Mouse (Mus musculus) testis, adult 2 months (tissue): ENCODE measurements around the gene Gatad2a. TPM values are rescaled to one million over a fixed set of nuclear protein-coding genes. Genes with fewer than 3 reads are reported as not detected.

Experiments
- H3K27ac ChIP-seq: fragments of 200-500 bp; 2 replicates; pipeline ENCODE4 v1.5.1; 2012; ENCODE audit warnings: low read depth, low read length; ENCODE audit not compliant: control insufficient read depth, insufficient read depth
- H3K27me3 ChIP-seq: fragments of 200-500 bp; 2 replicates; pipeline ENCODE4 v1.6.1; 2012; ENCODE audit warnings: mild to moderate bottlenecking, low read length, moderate library complexity; ENCODE audit not compliant: control insufficient read depth, insufficient read depth
- H3K36me3 ChIP-seq: fragments of 200-500 bp; 2 replicates; pipeline ENCODE4 v1.6.1; 2012; ENCODE audit warnings: mild to moderate bottlenecking, low read length; ENCODE audit not compliant: control insufficient read depth, insufficient read depth
- H3K4me1 ChIP-seq: fragments of 200-500 bp; 2 replicates; pipeline ENCODE4 v1.6.1; 2012; ENCODE audit warnings: low read length; ENCODE audit not compliant: control insufficient read depth, insufficient read depth
- H3K4me3 ChIP-seq: fragments of 200-500 bp; 2 replicates; pipeline ENCODE4 v1.5.1; 2012; ENCODE audit warnings: low read depth, mild to moderate bottlenecking, low read length, moderate library complexity, mixed read lengths; ENCODE audit not compliant: control insufficient read depth
- CTCF ChIP-seq: fragments of 200-500 bp; IDR thresholded peaks from 2 replicates; pipeline ENCODE4 v1.5.1; 2012; ENCODE audit warnings: low read depth, mild to moderate bottlenecking, inconsistent platforms, low read length, moderate library complexity; ENCODE audit not compliant: control insufficient read depth, insufficient read depth, insufficient replicate concordance
- POLR2A ChIP-seq: fragments of 200-500 bp; IDR thresholded peaks from 2 replicates; pipeline ENCODE4 v1.6.1; 2012; ENCODE audit warnings: low read depth, mild to moderate bottlenecking, inconsistent platforms, low read length, moderate library complexity; ENCODE audit not compliant: control insufficient read depth
- polyA plus RNA-seq: library from polyadenylated mRNA; depleted of rRNA; stranded (reverse); fragments of >200 nt; gene quantifications from 2 replicates; pipeline ENCODE4 v1.2.3, GENCODE M21; 2012; rRNA removed

Gatad2a gene
- 80.8 and 84.9 TPM in 2 replicates for polyA plus RNA-seq

- Histone ChIP-seq H3K4me1 (peaks cover 5% of the 10 kb centered on the region), H3K27ac (peak within 1 kb of the TSS; percentile 87), H3K27me3 (no peaks in the 10 kb centered on the region), H3K4me3 (peak within 1 kb of the TSS; percentile 90), H3K36me3 (no peaks in the 10 kb centered on the region)
- no peak for TF ChIP-seq CTCF
- peak; percentile 72 for TF ChIP-seq POLR2A
Measured at GRCm38 (mm10) chr8:69995776-69996588, at the start of gene Gatad2a. Gene Gatad2a (minus strand): TSS chr8:69996384.

- peak overlapping the region; percentile 96 for H3K4me3 ChIP-seq
Measured at GRCm38 (mm10) chr8:70043996-70044395, 47.8 kb upstream of the Gatad2a start.

GRCm38 (mm10) chr8:70042583-70043455 lies 46.6 kb upstream of the Gatad2a start, which contains the start of the genes Mau2 and Sugp1:
Gene Mau2 (minus strand): TSS chr8:70042734.
Gene Sugp1 (plus strand): TSS chr8:70042813.
- TF ChIP-seq CTCF (no peak), POLR2A (peak; percentile 95)
- Histone ChIP-seq H3K36me3 (no peaks in the 10 kb centered on the region), H3K4me3 (peak within 1 kb of the TSS; percentile 96), H3K27ac (peak within 1 kb of the TSS; percentile 94), H3K27me3 (no peaks in the 10 kb centered on the region), H3K4me1 (peaks cover 3% of the 10 kb centered on the region)

More at GRCm38 (mm10) chr8:70043996-70044395, 47.8 kb upstream of the Gatad2a start:
- no peaks in the 10 kb centered on the region for H3K27me3 ChIP-seq
- peaks cover 3% of the 10 kb centered on the region for H3K4me1 ChIP-seq
- H3K36me3 ChIP-seq: peaks cover 1% of the 10 kb centered on the region; the same call in 1 of the 2 replicates
- TF ChIP-seq POLR2A: no peak
- no peak for TF ChIP-seq CTCF
- no peak overlapping the region for H3K27ac ChIP-seq

- Histone ChIP-seq H3K27ac (peak overlapping the region; percentile 94), H3K36me3 (no peaks in the 10 kb centered on the region)
Measured at GRCm38 (mm10) chr8:70041885-70042546, 45.8 kb upstream of the Gatad2a start.

GRCm38 (mm10) chr8:70037994-70038393 lies 41.8 kb upstream of the Gatad2a start:
- no peak overlapping the region for H3K4me3 ChIP-seq
- peaks cover 3% of the 10 kb centered on the region for H3K4me1 ChIP-seq
- no peak overlapping the region for H3K27ac ChIP-seq
- H3K27me3 ChIP-seq: no peaks in the 10 kb centered on the region
- no peaks in the 10 kb centered on the region for H3K36me3 ChIP-seq
- TF ChIP-seq CTCF (no peak), POLR2A (no peak)

More at GRCm38 (mm10) chr8:70041885-70042546, 45.8 kb upstream of the Gatad2a start:
- peak overlapping the region; percentile 96 for H3K4me3 ChIP-seq
- no peak for TF ChIP-seq POLR2A
- no peak for TF ChIP-seq CTCF
- H3K27me3 ChIP-seq: no peaks in the 10 kb centered on the region
- H3K4me1 ChIP-seq: peaks cover 3% of the 10 kb centered on the region

- Histone ChIP-seq H3K27me3 (no peaks in the 10 kb centered on the region), H3K4me1 (no peaks in the 10 kb centered on the region), H3K4me3 (no peak overlapping the region), H3K36me3 (no peaks in the 10 kb centered on the region; the same call in 1 of the 2 replicates), H3K27ac (no peak overlapping the region)
- no peak for TF ChIP-seq CTCF
- TF ChIP-seq POLR2A: no peak
Measured at GRCm38 (mm10) chr8:70030255-70030654, 34.1 kb upstream of the Gatad2a start.

GRCm38 (mm10) chr8:70026151-70026550 lies 30.0 kb upstream of the Gatad2a start:
- TF ChIP-seq POLR2A (no peak), CTCF (no peak)
- Histone ChIP-seq H3K4me1 (no peaks in the 10 kb centered on the region), H3K4me3 (no peak overlapping the region), H3K27me3 (no peaks in the 10 kb centered on the region), H3K27ac (no peak overlapping the region), H3K36me3 (peaks cover 5% of the 10 kb centered on the region)
